Mouse (Mus musculus): ENCODE results near the gene Nrf1.

Gene Nrf1

GRCm38 (mm10) chr6:30047271-30048162, at the start of gene Nrf1:
TSS of gene Nrf1 (plus strand) at chr6:30047988.
- peak; percentile 83 to 91 for DNase-seq (ENCODE audit: low spot score in 2 of 2)

GRCm38 (mm10) chr6:29998140-29998539, 49.6 kb upstream of the Nrf1 start:
- DNase-seq (ENCODE audit: low spot score in 2 of 2): no peak

GRCm38 (mm10) chr6:29998771-29999170, 49.0 kb upstream of the Nrf1 start:
- DNase-seq (ENCODE audit: low spot score in 2 of 2): no peak

GRCm38 (mm10) chr6:30002628-30003027, 45.2 kb upstream of the Nrf1 start:
- no peak for DNase-seq (ENCODE audit: low spot score in 2 of 2)

GRCm38 (mm10) chr6:30005851-30006250, 41.9 kb upstream of the Nrf1 start:
- no peak for DNase-seq (ENCODE audit: low spot score in 2 of 2)

GRCm38 (mm10) chr6:30009204-30009603, 38.6 kb upstream of the Nrf1 start:
- DNase-seq (ENCODE audit: low spot score in 2 of 2): no peak

GRCm38 (mm10) chr6:30013520-30013919, 34.3 kb upstream of the Nrf1 start:
- DNase-seq (ENCODE audit: low spot score in 2 of 2): no peak

GRCm38 (mm10) chr6:30014187-30014864, 33.5 kb upstream of the Nrf1 start:
- no peak for DNase-seq (ENCODE audit: low spot score in 2 of 2)

- DNase-seq (ENCODE audit: low spot score in 2 of 2): no peak
Measured at GRCm38 (mm10) chr6:30021241-30021640, 26.5 kb upstream of the Nrf1 start.

- no peak for DNase-seq (ENCODE audit: low spot score in 2 of 2)
Measured at GRCm38 (mm10) chr6:30021656-30022055, 26.1 kb upstream of the Nrf1 start.

GRCm38 (mm10) chr6:30026799-30027198, 21.0 kb upstream of the Nrf1 start:
- no peak for DNase-seq (ENCODE audit: low spot score in 2 of 2)

GRCm38 (mm10) chr6:30028358-30028757, 19.4 kb upstream of the Nrf1 start:
- DNase-seq (ENCODE audit: low spot score in 2 of 2): no peak

GRCm38 (mm10) chr6:30035112-30035511, 12.7 kb upstream of the Nrf1 start:
- DNase-seq (ENCODE audit: low spot score in 2 of 2): no peak

- DNase-seq (ENCODE audit: low spot score in 2 of 2): no peak
Measured at GRCm38 (mm10) chr6:30041498-30041897, 6.3 kb upstream of the Nrf1 start.

- no peak for DNase-seq (ENCODE audit: low spot score in 2 of 2)
Measured at GRCm38 (mm10) chr6:30042483-30042882, 5.3 kb upstream of the Nrf1 start.

GRCm38 (mm10) chr6:30048163-30048500, 344 bp downstream of the Nrf1 start:
- DNase-seq (ENCODE audit: low spot score in 2 of 2): peak in 1 of 2 experiments; percentile 46

- DNase-seq (ENCODE audit: low spot score in 2 of 2): peak; percentile 53 to 54
Measured at GRCm38 (mm10) chr6:30048501-30049353, 939 bp downstream of the Nrf1 start.

- no peak for DNase-seq (ENCODE audit: low spot score in 2 of 2)
Measured at GRCm38 (mm10) chr6:30053116-30053515, 5.3 kb downstream of the Nrf1 start.

GRCm38 (mm10) chr6:30062544-30062943, 14.8 kb downstream of the Nrf1 start:
- DNase-seq (ENCODE audit: low spot score in 2 of 2): no peak

GRCm38 (mm10) chr6:30065369-30065768, 17.6 kb downstream of the Nrf1 start:
- no peak for DNase-seq (ENCODE audit: low spot score in 2 of 2)

- no peak for DNase-seq (ENCODE audit: low spot score in 2 of 2)
Measured at GRCm38 (mm10) chr6:30066746-30067145, 19.0 kb downstream of the Nrf1 start.

GRCm38 (mm10) chr6:30072476-30072875, 24.7 kb downstream of the Nrf1 start:
- peak in 1 of 2 experiments; percentile 12 for DNase-seq (ENCODE audit: low spot score in 2 of 2)

All from spleen, postnatal 14 days (tissue).